In the genomic region with DNA sequence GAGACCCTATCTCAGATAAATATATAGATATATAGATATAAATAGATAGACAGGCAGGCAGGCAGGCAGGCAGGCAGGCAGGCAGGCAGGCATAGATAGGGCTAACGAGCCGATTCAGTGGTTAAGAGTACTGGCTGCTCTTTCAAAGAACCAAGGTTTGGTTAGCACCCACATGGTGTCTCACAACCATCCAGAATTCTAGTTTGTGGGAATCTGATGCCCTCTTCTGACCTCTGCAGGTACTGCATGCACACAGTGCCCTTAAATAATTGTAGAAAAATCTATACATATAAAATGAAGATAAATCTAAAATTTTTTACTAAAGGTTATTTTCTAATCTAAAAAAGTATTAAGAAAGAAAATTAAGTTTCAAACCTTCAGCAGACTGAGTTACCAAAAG, we compare ENCODE assay signal across 9 mouse cellular contexts. TPM values are rescaled to one million over a fixed set of nuclear protein-coding genes. Genes with fewer than 3 reads are reported as not detected.
DNase-seq lines count a peak whose midpoint lies in the region; ATAC-seq and TF ChIP-seq lines count a peak whose summit lies in the region.
"Had no signal": no experiment of that assay in that cellular context is flagged by ENCODE, and none has a peak within 500 bp of the region (broad histone marks: within the 10 kb centered on the region; RNA-seq: fewer than 3 reads in every experiment).

No protein-coding gene starts in this region.

- H3K4me3 ChIP-seq in lung, embryonic 14.5 days (ENCODE audit: low read depth, low read length): no peak overlapping the region
- H3K4me3 ChIP-seq: stomach, embryonic 15.5 days had no signal

- H3K9ac ChIP-seq in lung, embryonic 14.5 days: no peak overlapping the region
- H3K9ac ChIP-seq: stomach, embryonic 15.5 days had no signal

- H3K27ac ChIP-seq in lung, embryonic 14.5 days (ENCODE audit: low read depth): no peak overlapping the region
- H3K27ac ChIP-seq: stomach, embryonic 15.5 days had no signal

- DNase-seq in embryo, embryonic 10.5 days (ENCODE audit: low spot score): peak; percentile 59
- DNase-seq in embryo, embryonic 10 days (ENCODE audit: low spot score): no peak
- DNase-seq in lung, embryonic 14.5 days: peak; percentile 65
- no peak for DNase-seq in lung, postnatal 25 days (ENCODE audit: low spot score)
- peak; percentile 32 for DNase-seq in T-cell, adult 2 months (ENCODE audit: low spot score)
- no peak for DNase-seq in testis, postnatal 10 days (ENCODE audit: low spot score)
- no peak for DNase-seq in heart, adult 9 months (ENCODE audit: low spot score in 2 of 2)

- TF ChIP-seq CTCF in lung, embryonic 14.5 days (IDR thresholded peaks at IDR 0.05; ENCODE audit: low read depth): peak; percentile 52

- H3K4me1 ChIP-seq in lung, embryonic 14.5 days (ENCODE audit: insufficient read depth): no peaks in the 10 kb centered on the region
- H3K4me1 ChIP-seq: stomach, embryonic 15.5 days had no signal

- H3K36me3 ChIP-seq in lung, embryonic 14.5 days (ENCODE audit: insufficient read depth): peaks cover 74% of the 10 kb centered on the region

- no peaks in the 10 kb centered on the region for H3K9me3 ChIP-seq in lung, embryonic 14.5 days (ENCODE audit: low read depth, low read length)
- H3K9me3 ChIP-seq: stomach, embryonic 15.5 days had no signal

- 65% methylated on average over 2 of the region's 2 CpGs for WGBS in lung, embryonic 14.5 days

- ATAC-seq in lung, embryonic 14.5 days (ENCODE audit: insufficient read depth): no peak
- ATAC-seq in megakaryocyte-erythroid progenitor cell, adult 5-6 weeks (replicated peaks; ENCODE audit: low FRiP score, low TSS enrichment, poor library complexity, severe bottlenecking): peak; percentile 61; the same call in 1 of the 2 replicates

- H3K4me2 ChIP-seq in lung, embryonic 14.5 days: no peak overlapping the region
- H3K4me2 ChIP-seq: stomach, embryonic 15.5 days had no signal

- no peaks in the 10 kb centered on the region for H3K27me3 ChIP-seq in lung, embryonic 14.5 days (ENCODE audit: insufficient read depth, low read length)
- H3K27me3 ChIP-seq: stomach, embryonic 15.5 days had no signal

RNA-seq across cellular contexts. Expression of gene Vps33a, which starts 45.7 kb away (rescaled TPM):
- 27.8 and 28.2 TPM in 2 replicates for polyA plus RNA-seq in lung, embryonic 14.5 days (2014; fragmentation: Nextera tagmentation; extraction: Ambion mirVana)
- 30.6 and 35.7 TPM in 2 replicates for total RNA-seq in megakaryocyte-erythroid progenitor cell, adult 5-6 weeks (2014; fragmentation: Nextera tagmentation)
- total RNA-seq in megakaryocyte-erythroid progenitor cell, adult 5-6 weeks (2017): 20.8 and 31.6 TPM in 2 replicates

Comparison
In these comparisons a context has a peak if more than half of its experiments do, and no peak if none do; other contexts are left out.
1. DNase-seq: peak in embryo, embryonic 10.5 days (single experiment), lung, embryonic 14.5 days (single experiment) and T-cell, adult 2 months (single experiment); none in embryo, embryonic 10 days (single experiment), lung, postnatal 25 days (single experiment), testis, postnatal 10 days (single experiment) and heart, adult 9 months (0 of 2).